Mouse (Mus musculus): ENCODE measurements at regions not wholly inside any gene's neighbourhood (a gene's known extent, or its start where the extent isn't known, plus 50 kb on each side); places are given as distances from the start of the nearest gene placed in this dataset.

DNA sequence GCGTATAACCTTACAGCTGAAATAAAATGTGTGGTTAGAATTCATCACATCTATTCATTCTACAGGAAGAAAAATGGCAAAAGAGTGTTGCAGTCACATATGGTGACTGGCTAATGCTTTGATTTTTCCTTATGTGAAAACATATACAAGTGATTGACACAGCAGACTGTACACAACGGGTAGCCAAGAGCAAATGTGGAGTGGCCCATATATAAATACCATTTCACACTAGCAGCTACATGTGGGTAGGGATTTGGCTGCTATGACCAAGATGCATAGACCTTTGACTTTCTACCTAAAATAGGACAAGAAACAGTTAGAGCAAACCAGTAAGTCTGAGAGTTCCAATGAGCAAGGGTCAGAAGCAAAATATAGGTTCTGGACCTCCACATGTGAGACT is 761.8 kb downstream of the Pla2g4a start:
- TF ChIP-seq MAFK (IDR thresholded peaks at IDR 0.05; ENCODE audit: borderline replicate concordance, low read depth, low read length) (no peak), CTCF (IDR thresholded peaks at IDR 0.05 in 2 of 3, conservative IDR thresholded peaks at IDR 0.05 in 1 of 3; ENCODE audit: control insufficient read depth in 1 of 3, insufficient read depth in 1 of 3, low read depth in 2 of 3, low read length in 3 of 3, poor library complexity in 1 of 3, severe bottlenecking in 1 of 3) (no peak), TAL1 (IDR thresholded peaks at IDR 0.05; ENCODE audit: low read length) (no peak), POLR2A (IDR thresholded peaks at IDR 0.05; ENCODE audit: control insufficient read depth in 1 of 2, insufficient read depth in 1 of 2, low read depth in 1 of 2, low read length in 2 of 2, poor library complexity in 1 of 2) (no peak), MYC (IDR thresholded peaks at IDR 0.05; ENCODE audit: low read depth, low read length) (no peak), MEF2A (IDR thresholded peaks at IDR 0.05; ENCODE audit: extremely low read depth, insufficient replicate concordance, low read depth, low read length, poor library complexity, severe bottlenecking) (no peak), UBTF (IDR thresholded peaks at IDR 0.05; ENCODE audit: borderline replicate concordance, insufficient read depth, low read depth, low read length) (no peak), BHLHE40 (IDR thresholded peaks at IDR 0.05; ENCODE audit: borderline replicate concordance, low read depth, low read length) (no peak), MAX (IDR thresholded peaks at IDR 0.05; ENCODE audit: low read length) (no peak), GATA1 (IDR thresholded peaks at IDR 0.05; ENCODE audit: low read depth, low read length) (no peak)
